Mouse (Mus musculus) small intestine, adult 2 months (tissue): Measurements from ENCODE around the gene Ttc23l. TPM values are rescaled to one million over a fixed set of nuclear protein-coding genes. Genes with fewer than 3 reads are reported as not detected.

Experiments used
- H3K27ac ChIP-seq: fragments of 200-500 bp; 2 replicates; pipeline ENCODE4 v1.5.1; 2012; ENCODE audit warnings: low read depth, low read length, control low read depth, inconsistent platforms; ENCODE audit not compliant: insufficient read depth
- H3K27me3 ChIP-seq: fragments of 200-500 bp; 2 replicates; pipeline ENCODE4 v1.6.1; 2012; ENCODE audit warnings: mild to moderate bottlenecking, moderate library complexity, low read length, inconsistent platforms; ENCODE audit not compliant: control insufficient read depth, insufficient read depth
- H3K36me3 ChIP-seq: fragments of 200-500 bp; 2 replicates; pipeline ENCODE4 v1.6.1; 2012; ENCODE audit warnings: mild to moderate bottlenecking, low read length, control low read depth, inconsistent platforms; ENCODE audit not compliant: control insufficient read depth, insufficient read depth
- H3K4me1 ChIP-seq: fragments of 200-500 bp; 2 replicates; pipeline ENCODE4 v1.6.1; 2012; ENCODE audit warnings: low read length, inconsistent platforms, mixed read lengths; ENCODE audit not compliant: control insufficient read depth, insufficient read depth, insufficient read length
- H3K4me3 ChIP-seq: fragments of 200-500 bp; 2 replicates; pipeline ENCODE4 v1.5.1; 2012; ENCODE audit warnings: low read depth, mild to moderate bottlenecking, control low read depth, inconsistent platforms, low read length, moderate library complexity
- CTCF ChIP-seq: fragments of 200-500 bp; IDR thresholded peaks from 2 replicates; pipeline ENCODE4 v1.5.1; 2012; ENCODE audit warnings: low read depth, mild to moderate bottlenecking, control low read depth, inconsistent platforms, low read length, moderate library complexity, mixed read lengths; ENCODE audit not compliant: insufficient replicate concordance, insufficient read length; ENCODE audit errors: extremely low read depth
- POLR2A ChIP-seq: fragments of 200-500 bp; IDR thresholded peaks from 2 replicates; pipeline ENCODE4 v1.6.1; 2012; ENCODE audit warnings: low read depth, mild to moderate bottlenecking, control low read depth, inconsistent platforms, low read length, moderate library complexity
- WGBS: fragments of 180-500 bp; shearing (Covaris S2); methylation state at CpG from one replicate; pipeline ENCODE4 v1.1.7; 2018; 5-methylcytosine and 5-hydroxymethylcytosine counted together
- polyA plus RNA-seq: library from polyadenylated mRNA; depleted of rRNA; stranded (reverse); fragments of >200 nt; gene quantifications from 2 replicates; pipeline ENCODE4 v1.2.3, GENCODE M21; 2012; rRNA removed

Ttc23l gene
- polyA plus RNA-seq = not detected in 2 replicates

DNA sequence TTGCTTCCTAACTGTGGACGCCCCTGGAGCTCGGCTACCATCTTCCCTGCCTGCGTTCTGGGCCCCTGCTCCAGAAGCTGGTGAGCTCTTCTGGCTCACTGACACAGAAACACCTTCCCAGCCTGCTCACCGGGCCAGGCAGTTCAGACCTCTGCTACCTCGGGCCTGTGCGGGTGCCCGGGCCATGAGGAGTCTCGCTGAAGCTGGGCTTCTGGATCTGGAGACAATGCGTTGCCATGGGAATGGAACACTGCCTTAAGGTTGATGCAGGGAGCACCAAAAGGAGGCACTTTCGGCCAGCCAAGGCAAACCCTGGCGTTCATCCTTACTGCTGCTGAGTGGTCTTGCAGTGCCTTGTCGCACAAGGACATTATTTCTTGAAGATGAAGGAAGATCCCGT, at the start of gene Ttc23l:
Gene Ttc23l, minus strand, starts transcription at position 204 of the 400 bp plus-strand sequence.
- H3K4me1 ChIP-seq = no peaks in the 10 kb centered on the region
- no peaks in the 10 kb centered on the region for H3K27me3 ChIP-seq
- WGBS = 90% methylated on average over 13 of the region's 13 CpGs
- no peaks in the 10 kb centered on the region for H3K36me3 ChIP-seq
- H3K4me3 ChIP-seq = no peak within 1 kb of the TSS
- TF ChIP-seq CTCF (no peak), POLR2A (no peak)
- no peak within 1 kb of the TSS for H3K27ac ChIP-seq

DNA sequence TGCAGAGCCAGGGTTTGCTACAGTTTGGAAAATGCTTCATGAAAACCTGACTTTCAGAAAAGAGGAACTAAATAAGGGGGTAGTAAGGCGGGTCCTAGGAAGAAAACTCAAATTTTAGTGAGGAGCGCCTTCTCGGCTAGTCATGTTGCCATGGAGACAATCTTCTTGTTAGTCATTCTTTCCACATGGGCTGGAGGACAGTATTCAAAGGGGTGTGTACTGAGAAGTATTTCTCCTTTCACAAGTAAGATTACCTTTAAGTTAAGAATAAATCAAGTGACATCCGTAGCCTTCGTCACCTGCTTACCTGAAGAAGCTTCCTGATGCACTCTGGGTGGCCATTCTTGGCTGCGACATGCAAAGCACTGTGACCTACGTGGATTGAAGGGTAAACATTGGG, 40.9 kb upstream of the Ttc23l start:
- Histone ChIP-seq H3K4me3 (no peak overlapping the region), H3K36me3 (no peaks in the 10 kb centered on the region), H3K27me3 (no peaks in the 10 kb centered on the region), H3K4me1 (no peaks in the 10 kb centered on the region), H3K27ac (no peak overlapping the region)
- 76% methylated on average over 7 of the region's 7 CpGs for WGBS
- TF ChIP-seq POLR2A (no peak), CTCF (no peak)

DNA sequence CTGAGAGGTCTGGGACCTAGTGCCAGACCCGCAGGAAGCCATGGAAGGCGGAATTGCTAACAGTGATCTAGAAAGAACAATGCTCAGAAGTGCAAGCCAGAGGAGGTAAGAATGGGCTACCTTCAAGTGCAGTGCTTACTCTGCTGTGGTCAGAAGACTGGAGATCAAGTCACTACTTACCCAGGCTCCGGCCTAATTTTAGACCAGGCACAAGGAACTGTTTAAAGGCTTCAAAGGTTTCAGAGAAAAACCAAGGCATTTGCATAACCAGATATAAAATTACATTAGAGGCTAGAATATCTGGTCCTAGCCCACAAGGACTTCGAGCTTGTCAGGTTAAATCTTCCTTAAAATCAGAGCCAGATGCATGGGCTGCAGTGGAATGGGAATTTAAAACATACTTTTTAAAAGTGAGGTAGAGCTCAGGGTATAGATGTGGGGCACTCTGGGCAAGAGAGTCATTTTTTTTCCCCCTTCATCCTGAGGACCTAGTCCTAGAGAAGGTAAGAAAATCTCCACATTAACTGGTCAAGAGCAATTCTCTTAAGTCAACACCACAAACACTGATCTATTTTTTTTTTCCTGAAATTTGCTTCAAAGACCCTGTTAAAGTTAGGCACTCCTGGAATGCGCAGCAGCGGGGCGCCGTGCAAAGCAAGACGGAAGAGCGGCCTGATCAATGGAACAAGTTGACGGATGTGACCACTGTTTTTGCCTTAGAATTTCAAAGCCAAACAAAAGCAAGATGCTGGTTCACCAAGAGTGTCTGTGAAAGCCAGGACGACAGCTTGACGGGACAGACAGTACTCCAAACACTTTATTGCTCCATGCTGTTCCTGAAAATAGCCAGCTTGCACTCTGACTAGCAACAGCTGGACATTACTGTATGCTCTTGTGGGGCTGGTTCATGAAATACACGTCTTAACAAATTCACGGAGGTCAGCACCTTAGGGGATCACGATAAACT, 40.1 kb upstream of the Ttc23l start:
- H3K4me3 ChIP-seq = no peak overlapping the region
- no peak overlapping the region for H3K27ac ChIP-seq
- no peaks in the 10 kb centered on the region for H3K27me3 ChIP-seq
- H3K4me1 ChIP-seq = no peaks in the 10 kb centered on the region
- 84% methylated on average over 16 of the region's 16 CpGs for WGBS
- TF ChIP-seq POLR2A (no peak), CTCF (no peak)
- H3K36me3 ChIP-seq = no peaks in the 10 kb centered on the region

DNA sequence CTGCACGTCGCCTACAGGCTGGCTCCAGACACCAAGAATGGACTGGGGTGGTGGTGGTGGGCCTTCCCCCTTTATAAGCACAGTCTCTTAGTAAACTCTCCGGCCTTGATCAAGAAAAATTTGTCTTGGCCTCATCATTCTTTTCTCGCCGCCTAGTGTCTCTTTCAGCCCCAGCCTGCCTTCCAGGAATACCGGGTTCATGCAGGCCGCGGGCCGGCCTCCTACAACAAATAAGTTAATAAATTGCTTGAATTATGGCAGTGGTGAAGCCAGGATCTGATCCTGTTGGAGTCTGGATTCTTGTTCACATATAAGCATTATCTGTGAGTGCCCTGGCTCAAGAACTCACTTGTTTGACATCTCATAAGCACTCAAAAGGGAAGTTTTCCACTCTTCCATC, 38.4 kb upstream of the Ttc23l start:
- Histone ChIP-seq H3K4me3 (no peak overlapping the region), H3K27ac (no peak overlapping the region), H3K4me1 (no peaks in the 10 kb centered on the region), H3K36me3 (no peaks in the 10 kb centered on the region), H3K27me3 (no peaks in the 10 kb centered on the region)
- 93% methylated on average over 9 of the region's 9 CpGs for WGBS
- no peak for TF ChIP-seq POLR2A
- TF ChIP-seq CTCF = no peak

DNA sequence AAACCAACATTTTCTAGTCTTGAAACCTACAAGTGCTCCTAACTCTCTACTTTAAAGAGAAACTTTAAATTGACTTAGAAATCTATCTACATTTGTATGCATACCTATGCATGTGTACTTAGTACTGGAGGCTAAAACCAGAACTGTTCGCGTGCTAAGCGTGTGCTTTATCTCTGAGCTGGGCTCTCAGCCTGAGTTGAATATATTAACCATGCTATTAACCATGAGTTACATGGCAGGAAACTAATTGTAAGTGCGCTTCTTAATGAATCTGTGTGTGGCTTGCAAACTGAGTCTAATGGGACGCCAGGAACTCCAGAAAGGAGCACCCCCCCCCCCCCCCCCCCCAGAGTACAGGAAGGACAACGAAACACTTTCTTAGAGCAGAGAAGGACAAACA, 36.9 kb upstream of the Ttc23l start:
- Histone ChIP-seq H3K36me3 (no peaks in the 10 kb centered on the region), H3K4me1 (no peaks in the 10 kb centered on the region), H3K27ac (no peak overlapping the region), H3K4me3 (no peak overlapping the region), H3K27me3 (no peaks in the 10 kb centered on the region)
- 91% methylated on average over 6 of the region's 6 CpGs for WGBS
- TF ChIP-seq CTCF (no peak), POLR2A (no peak)

DNA sequence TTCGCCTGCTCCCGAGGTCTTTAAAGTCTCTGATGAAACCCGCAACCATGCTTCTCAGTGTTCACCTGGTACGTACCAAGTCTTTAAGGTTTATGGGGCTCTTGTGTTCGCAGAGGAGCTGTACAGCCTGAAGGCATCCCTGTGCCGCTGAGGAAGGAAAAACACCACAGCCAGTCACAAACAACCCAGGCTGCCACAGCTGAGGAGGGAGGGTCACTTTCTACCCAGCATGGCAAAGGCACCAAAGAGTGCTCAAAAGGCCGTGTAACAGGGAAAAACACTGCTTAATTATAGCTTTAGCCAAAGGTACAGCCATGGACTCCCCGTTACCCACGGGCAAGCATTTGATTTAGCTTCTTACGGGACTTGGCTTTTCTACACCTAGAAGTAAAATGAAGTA, 36.4 kb upstream of the Ttc23l start:
- no peaks in the 10 kb centered on the region for H3K36me3 ChIP-seq
- H3K4me3 ChIP-seq = no peak overlapping the region
- no peaks in the 10 kb centered on the region for H3K27me3 ChIP-seq
- H3K4me1 ChIP-seq = no peaks in the 10 kb centered on the region
- no peak overlapping the region for H3K27ac ChIP-seq
- TF ChIP-seq CTCF (no peak), POLR2A (no peak)
- WGBS = 92% methylated on average over 10 of the region's 10 CpGs

DNA sequence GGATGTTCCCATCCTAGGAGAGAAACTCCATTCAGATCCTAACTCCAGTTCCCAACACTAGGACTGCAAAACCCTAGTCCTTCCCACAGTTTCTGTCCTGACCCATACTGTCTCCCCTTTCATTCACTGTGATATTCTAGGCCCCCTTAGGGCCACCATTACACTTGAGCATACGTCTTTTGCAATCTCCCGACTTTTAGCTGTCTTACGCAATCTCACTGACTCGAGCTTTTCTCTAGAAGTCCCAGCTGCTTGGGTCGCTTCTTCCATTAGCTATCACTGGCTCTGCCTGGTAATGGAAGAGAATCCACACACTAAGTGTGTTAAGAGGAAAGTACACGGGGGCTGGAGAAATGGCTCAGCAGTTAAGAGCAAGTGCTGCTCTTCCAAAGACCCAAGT, 34.6 kb upstream of the Ttc23l start:
- H3K36me3 ChIP-seq = no peaks in the 10 kb centered on the region
- no peaks in the 10 kb centered on the region for H3K4me1 ChIP-seq
- TF ChIP-seq CTCF = no peak
- no peak for TF ChIP-seq POLR2A
- H3K27ac ChIP-seq = no peak overlapping the region
- H3K4me3 ChIP-seq = no peak overlapping the region
- WGBS = 61% methylated on average over 6 of the region's 6 CpGs
- no peaks in the 10 kb centered on the region for H3K27me3 ChIP-seq
